Mouse (Mus musculus) heart, embryonic 12.5 days (tissue): ENCODE measurements around the gene Hint1. TPM values are rescaled to one million over a fixed set of nuclear protein-coding genes. Genes with fewer than 3 reads are reported as not detected.
"Not testable (repeated sequence)": the region's sequence is repeated elsewhere in the genome, so short reads cannot be mapped to it uniquely, and the experiment has no call there.

Source experiments
- ATAC-seq: fragments of 200-750 bp; cut with Nextera tagmentation; 2 replicates; pipeline ENCODE4 v1.8.0; 2017; ENCODE audit warnings: moderate TSS enrichment, moderate library complexity; ENCODE audit not compliant: insufficient number of reproducible peaks, low FRiP score
- H3K27ac ChIP-seq: fragments of 300-500 bp; sonication (generic); 2 replicates; pipeline ENCODE4 v1.5.1; 2016; ENCODE audit warnings: mild to moderate bottlenecking, moderate library complexity; ENCODE audit not compliant: poor library complexity, severe bottlenecking
- H3K27me3 ChIP-seq: fragments of 300-500 bp; sonication (generic); replicated peaks from 2 replicates; pipeline ENCODE4 v1.6.1; 2016; ENCODE audit warnings: mild to moderate bottlenecking, moderate library complexity
- H3K36me3 ChIP-seq: fragments of 300-500 bp; sonication (generic); 2 replicates; pipeline ENCODE4 v1.6.1; 2016; ENCODE audit warnings: mild to moderate bottlenecking, moderate library complexity
- H3K4me1 ChIP-seq: fragments of 300-500 bp; sonication (generic); replicated peaks from 2 replicates; pipeline ENCODE4 v1.6.1; 2016; ENCODE audit warnings: mild to moderate bottlenecking
- H3K4me2 ChIP-seq: fragments of 300-500 bp; sonication (generic); 2 replicates; pipeline ENCODE4 v1.6.1; 2016; ENCODE audit warnings: mild to moderate bottlenecking, moderate library complexity
- H3K4me3 ChIP-seq: fragments of 300-500 bp; sonication (generic); 2 replicates; pipeline ENCODE4 v1.5.1; 2016; ENCODE audit warnings: mild to moderate bottlenecking
- H3K9ac ChIP-seq: fragments of 300-500 bp; sonication (generic); 2 replicates; pipeline ENCODE4 v1.6.1; 2016; ENCODE audit warnings: mild to moderate bottlenecking, moderate library complexity
- H3K9me3 ChIP-seq: fragments of 300-500 bp; sonication (generic); replicated peaks from 2 replicates; pipeline ENCODE4 v1.6.1; 2016; ENCODE audit warnings: mild to moderate bottlenecking, moderate library complexity
- WGBS: fragments of 180-500 bp; shearing (Covaris S2); methylation state at CpG from one replicate; pipeline ENCODE4 v1.1.7; 2016; 5-methylcytosine and 5-hydroxymethylcytosine counted together
- polyA plus RNA-seq: library from polyadenylated mRNA; unstranded; fragments of >200 nt; fragmentation: Nextera tagmentation; extraction: Ambion mirVana; gene quantifications from 2 replicates; pipeline ENCODE4 v1.2.1, GENCODE M21; 2016

Gene Hint1
- polyA plus RNA-seq, 1 experiment from 2014 or later: 765 TPM

DNA sequence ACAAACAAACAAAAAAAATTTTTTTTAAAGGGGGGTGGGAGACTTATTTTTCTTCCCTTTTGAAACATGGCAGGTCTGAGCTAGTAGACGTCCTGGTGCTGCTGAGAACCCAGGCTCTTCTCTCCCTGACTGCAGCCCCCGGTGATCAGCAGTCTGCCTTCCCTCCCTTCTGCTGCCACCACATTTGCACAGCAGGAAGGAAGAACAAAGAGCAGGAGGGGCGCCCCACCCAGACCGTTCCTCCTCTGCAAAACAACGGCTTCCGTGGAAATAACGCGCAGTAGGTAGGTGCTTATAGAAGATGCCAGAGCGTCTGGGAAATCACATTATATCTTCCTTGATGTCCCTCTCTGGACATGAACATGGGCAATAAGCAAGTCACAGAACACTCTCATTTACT, 21.8 kb upstream of the Hint1 start:
- Histone ChIP-seq H3K4me2 (no peak overlapping the region), H3K4me1 (no peaks in the 10 kb centered on the region; the same call in 1 of the 2 replicates), H3K27ac (no peak overlapping the region), H3K36me3 (peaks cover 6% of the 10 kb centered on the region), H3K9ac (no peak overlapping the region), H3K9me3 (no peaks in the 10 kb centered on the region), H3K4me3 (no peak overlapping the region), H3K27me3 (no peaks in the 10 kb centered on the region)
- WGBS: 59% methylated on average over 9 of the region's 9 CpGs
- ATAC-seq: no peak

DNA sequence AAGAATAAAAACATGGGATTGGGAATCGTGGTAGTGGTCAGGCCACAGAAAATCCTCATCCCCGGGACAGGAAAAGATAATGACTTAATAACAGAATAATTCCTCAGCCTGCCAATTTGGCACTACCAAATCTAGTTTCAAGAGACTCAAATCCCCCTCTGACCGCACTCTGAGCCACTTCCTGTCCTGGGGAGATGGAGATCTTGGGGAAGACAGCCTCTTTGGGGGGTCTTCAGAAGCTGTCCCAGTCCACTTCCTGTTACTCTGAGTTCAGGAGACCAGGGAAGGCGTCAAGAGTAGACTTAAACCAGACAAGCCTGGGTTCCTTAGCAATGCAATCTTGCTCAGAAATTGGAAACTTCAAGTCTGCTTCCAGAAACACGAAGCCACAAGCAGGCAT, 21.2 kb upstream of the Hint1 start:
- no peak overlapping the region for H3K9ac ChIP-seq
- no peak overlapping the region for H3K4me3 ChIP-seq
- H3K27me3 ChIP-seq: no peaks in the 10 kb centered on the region
- peaks cover 3% of the 10 kb centered on the region for H3K4me1 ChIP-seq
- H3K9me3 ChIP-seq: no peaks in the 10 kb centered on the region
- peaks cover 2% of the 10 kb centered on the region; the same call in 1 of the 2 replicates for H3K36me3 ChIP-seq
- ATAC-seq: no peak
- H3K27ac ChIP-seq: no peak overlapping the region
- WGBS: 74% methylated on average over 5 of the region's 5 CpGs
- H3K4me2 ChIP-seq: no peak overlapping the region

DNA sequence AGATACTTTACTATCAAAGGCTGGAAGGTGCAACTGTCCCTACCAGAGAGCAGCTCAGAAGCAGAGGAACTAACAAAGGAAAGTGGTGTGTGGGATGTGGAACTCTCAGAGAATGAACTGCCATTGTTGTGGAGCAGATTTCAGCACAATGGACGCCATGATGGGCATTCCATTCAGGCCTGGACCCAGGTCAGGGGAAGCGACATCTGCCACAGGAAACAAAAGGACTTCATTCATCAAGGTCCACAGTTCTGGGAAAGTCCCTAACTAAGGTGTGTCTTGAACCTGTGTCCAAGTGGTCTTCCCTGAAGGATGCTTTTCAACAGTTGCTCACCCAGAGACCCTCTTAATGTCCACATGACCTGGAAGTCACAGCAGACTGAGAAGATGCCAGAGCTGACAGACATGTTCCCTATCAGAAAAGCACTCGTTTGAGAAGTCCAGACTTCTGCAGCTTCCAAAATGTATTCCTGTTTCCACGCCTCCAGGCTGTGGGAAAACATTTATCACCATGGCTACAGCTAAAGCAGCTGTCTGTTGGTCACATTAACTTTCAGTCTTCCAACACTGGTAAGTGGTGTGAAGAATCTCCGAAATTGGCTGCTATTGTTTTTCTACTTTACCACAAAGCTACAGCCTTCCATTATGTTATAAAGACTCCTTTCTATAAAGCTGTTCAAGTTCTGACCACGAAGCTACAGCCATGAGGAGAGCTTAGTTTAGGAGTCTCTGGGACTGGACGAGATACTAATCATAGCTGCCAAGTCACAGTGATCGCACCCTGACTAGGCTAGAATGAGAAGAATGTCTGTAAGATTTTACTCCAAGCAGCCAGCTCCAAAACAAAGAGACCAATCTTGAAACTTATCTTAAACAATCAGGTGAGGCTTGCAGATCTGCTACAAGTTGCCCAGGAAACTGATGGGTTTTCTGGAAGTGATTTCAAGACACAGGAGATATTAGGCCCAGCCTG, 20.4 kb upstream of the Hint1 start:
- Histone ChIP-seq H3K4me2 (no peak overlapping the region), H3K27ac (no peak overlapping the region), H3K4me3 (no peak overlapping the region), H3K4me1 (peaks cover 8% of the 10 kb centered on the region), H3K36me3 (peaks cover 2% of the 10 kb centered on the region; the same call in 1 of the 2 replicates), H3K9me3 (no peaks in the 10 kb centered on the region), H3K27me3 (no peaks in the 10 kb centered on the region), H3K9ac (no peak overlapping the region)
- 49% methylated on average over 8 of the region's 8 CpGs for WGBS
- ATAC-seq: no peak

DNA sequence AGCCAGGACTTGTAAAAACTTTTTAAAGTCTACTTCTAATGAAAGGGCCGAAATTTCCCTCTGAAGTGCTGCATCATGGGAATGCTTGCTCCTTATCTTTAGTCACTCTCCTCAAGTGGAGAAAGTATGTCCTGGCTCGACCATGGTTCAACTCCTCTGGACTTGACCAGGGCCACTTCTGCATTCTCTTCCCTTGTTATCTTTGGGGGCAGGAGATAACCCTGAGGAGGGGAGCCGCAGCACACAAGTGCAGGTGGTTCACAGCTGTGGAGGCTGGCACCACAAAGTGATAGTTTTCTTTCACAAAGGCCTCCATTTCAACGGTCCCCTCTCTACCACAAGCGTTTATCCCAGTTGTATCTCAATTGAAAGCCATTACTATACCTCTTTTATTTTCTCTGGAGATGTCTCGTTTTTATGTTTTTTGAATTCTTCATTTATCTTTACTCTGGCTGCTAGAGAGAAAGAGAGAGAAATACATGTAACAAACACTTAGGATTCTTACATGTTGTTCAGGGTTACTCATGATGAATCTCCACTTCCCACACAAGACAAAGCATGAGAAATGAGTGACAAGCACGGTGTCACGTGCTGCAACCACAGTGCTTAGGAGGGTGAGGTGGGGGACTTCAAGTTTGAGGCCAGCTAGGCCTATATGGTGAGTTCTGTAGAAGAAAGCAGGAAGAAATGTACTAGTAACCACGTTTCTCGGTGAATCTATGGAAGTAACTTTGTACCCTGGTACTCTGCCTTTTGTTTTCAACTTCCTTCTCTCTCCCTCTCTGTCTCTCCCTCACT, 16.0 kb upstream of the Hint1 start:
- Histone ChIP-seq H3K9me3 (no peaks in the 10 kb centered on the region), H3K4me2 (no peak overlapping the region), H3K27me3 (no peaks in the 10 kb centered on the region), H3K36me3 (no peaks in the 10 kb centered on the region), H3K9ac (no peak overlapping the region), H3K4me3 (no peak overlapping the region), H3K4me1 (peaks cover 8% of the 10 kb centered on the region), H3K27ac (no peak overlapping the region)
- WGBS: 48% methylated on average over 10 of the region's 10 CpGs
- no peak for ATAC-seq

- Histone ChIP-seq H3K9me3 (no peaks in the 10 kb centered on the region), H3K4me1 (peaks cover 8% of the 10 kb centered on the region), H3K9ac (no peak overlapping the region), H3K36me3 (no peaks in the 10 kb centered on the region), H3K27me3 (no peaks in the 10 kb centered on the region), H3K27ac (no peak overlapping the region), H3K4me3 (no peak overlapping the region), H3K4me2 (no peak overlapping the region)
- no peak for ATAC-seq
- 90% methylated on average over 12 of the region's 12 CpGs for WGBS
Measured at GRCm38 (mm10) chr11:54851656-54852055, 14.5 kb upstream of the Hint1 start.

DNA sequence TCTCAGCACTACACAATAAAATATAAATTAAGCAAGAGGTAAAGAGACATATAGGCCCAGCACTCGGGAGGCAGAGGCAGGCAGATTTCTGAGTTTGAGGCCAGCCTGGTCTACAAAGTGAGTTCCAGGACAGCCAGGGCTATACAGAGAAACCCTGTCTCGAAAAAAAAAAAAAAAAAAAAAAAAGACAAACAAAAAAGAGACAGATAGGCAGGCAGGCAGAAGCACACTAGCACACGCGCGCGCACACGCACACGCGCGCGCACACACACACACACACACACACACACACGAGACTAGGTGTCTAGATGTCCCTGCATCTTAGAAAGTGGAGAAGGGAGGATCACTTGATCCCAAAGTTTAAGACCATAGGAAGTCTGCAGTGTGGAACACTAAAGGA, 7.3 kb upstream of the Hint1 start:
- not testable (repeated sequence) for H3K4me2 ChIP-seq, H3K27ac ChIP-seq, H3K36me3 ChIP-seq, H3K4me1 ChIP-seq, H3K9ac ChIP-seq, H3K9me3 ChIP-seq, H3K4me3 ChIP-seq, H3K27me3 ChIP-seq, ATAC-seq
- 96% methylated on average over 11 of the region's 12 CpGs for WGBS

GRCm38 (mm10) chr11:54859322-54860165, 6.6 kb upstream of the Hint1 start:
- H3K4me3 ChIP-seq: peak overlapping the region; percentile 71
- H3K9me3 ChIP-seq: no peaks in the 10 kb centered on the region
- H3K4me2 ChIP-seq: peak overlapping the region; percentile 94
- H3K9ac ChIP-seq: peak overlapping the region; percentile 84
- peaks cover 6% of the 10 kb centered on the region for H3K4me1 ChIP-seq
- 28% methylated on average over 11 of the region's 11 CpGs for WGBS
- H3K27ac ChIP-seq: peak overlapping the region; percentile 73
- ATAC-seq: no peak
- H3K36me3 ChIP-seq: no peaks in the 10 kb centered on the region
- no peaks in the 10 kb centered on the region for H3K27me3 ChIP-seq

DNA sequence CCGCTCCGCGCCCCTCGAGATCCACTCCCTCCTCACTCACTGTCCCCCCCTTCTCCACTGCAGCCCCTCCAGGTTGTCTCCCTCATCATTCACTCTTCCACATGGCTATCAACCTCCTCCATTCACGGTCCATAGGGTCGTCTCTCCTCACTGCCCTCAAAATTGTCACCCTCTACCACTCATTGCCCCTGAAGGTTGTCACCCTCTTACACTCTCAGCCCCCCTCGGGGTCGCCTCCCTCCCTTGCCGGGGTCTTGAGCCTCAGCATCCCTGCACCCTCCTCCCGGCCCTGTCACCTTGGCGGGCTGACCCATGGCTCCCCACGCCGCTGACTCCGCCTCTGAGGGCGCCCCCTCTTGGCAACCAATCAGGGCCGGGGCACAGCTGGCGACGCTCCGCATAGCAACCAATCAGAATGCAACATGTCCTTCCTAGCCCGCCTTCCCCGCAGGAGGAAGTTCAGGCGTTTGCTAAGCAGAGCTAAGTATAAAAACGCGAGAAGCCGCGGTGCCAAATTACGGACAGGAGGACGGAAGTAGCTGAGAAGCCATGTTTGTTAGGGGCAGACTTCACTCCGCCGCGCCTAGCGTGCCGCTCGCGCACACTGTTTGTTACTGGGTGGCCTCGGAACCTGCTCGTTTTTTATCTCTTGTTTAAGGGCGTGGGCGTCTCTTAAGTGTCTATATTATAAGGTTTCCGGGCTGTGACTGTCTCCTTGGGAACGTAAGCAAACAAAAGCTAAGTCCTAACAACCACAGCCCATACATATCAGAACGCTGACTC, 5.7 kb upstream of the Hint1 start, which contains the start of gene Lyrm7:
TSS of gene Lyrm7 (minus strand) at position 661 of the 783 bp plus-strand sequence.
- Histone ChIP-seq H3K4me2 (peak within 1 kb of the TSS; percentile 94), H3K4me1 (peaks cover 6% of the 10 kb centered on the region), H3K9me3 (no peaks in the 10 kb centered on the region), H3K9ac (peak within 1 kb of the TSS; percentile 84), H3K27me3 (no peaks in the 10 kb centered on the region), H3K4me3 (peak within 1 kb of the TSS; percentile 71), H3K27ac (peak within 1 kb of the TSS; percentile 82), H3K36me3 (no peaks in the 10 kb centered on the region)
- under 1% methylated on average over 42 of the region's 42 CpGs for WGBS
- peak; percentile 99 for ATAC-seq

- H3K27me3 ChIP-seq: no peaks in the 10 kb centered on the region
- H3K9me3 ChIP-seq: no peaks in the 10 kb centered on the region
- no peak overlapping the region for H3K9ac ChIP-seq
- H3K4me1 ChIP-seq: peaks cover 6% of the 10 kb centered on the region
- ATAC-seq: no peak
- no peak overlapping the region for H3K4me2 ChIP-seq
- WGBS: 90% methylated on average over 5 of the region's 5 CpGs
- H3K4me3 ChIP-seq: no peak overlapping the region
- peak overlapping the region; percentile 57; the same call in 1 of the 2 replicates for H3K27ac ChIP-seq
- H3K36me3 ChIP-seq: no peaks in the 10 kb centered on the region
Measured at GRCm38 (mm10) chr11:54861471-54862420, 4.4 kb upstream of the Hint1 start.
